Mouse (Mus musculus): ENCODE results near the gene Ndufs6.

DNA sequence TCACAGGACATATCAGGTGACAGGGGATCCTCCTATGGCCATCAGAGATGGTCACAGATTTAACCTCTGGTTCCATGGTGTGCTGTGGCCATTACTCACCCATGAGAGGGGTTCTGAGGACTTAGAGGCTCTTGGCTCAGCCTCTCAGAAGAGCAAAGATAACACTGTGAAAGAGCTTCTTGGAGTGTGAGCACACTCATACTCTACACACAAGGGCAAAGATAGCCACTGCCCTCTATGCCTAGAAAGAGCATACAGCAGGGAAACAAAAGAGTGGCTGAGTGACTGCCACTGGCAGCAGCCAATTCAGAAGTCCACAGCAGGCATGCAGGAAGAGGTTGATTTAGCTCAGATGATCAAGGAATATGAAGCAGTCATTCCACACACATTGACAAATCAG is 24.1 kb upstream of the Ndufs6 start:
- TF ChIP-seq CTCF (IDR thresholded peaks at IDR 0.05; ENCODE audit: low read depth) (no peak), EP300 (IDR thresholded peaks at IDR 0.05; ENCODE audit: low read depth) (no peak)

Data from liver, postnatal 0 days (tissue).